Mouse (Mus musculus): ENCODE measurements around the gene 4930404N11Rik. TPM values are rescaled to one million over a fixed set of nuclear protein-coding genes. Genes with fewer than 3 reads are reported as not detected.

The 4930404N11Rik gene
- polyA plus RNA-seq, 1 experiment from 2014 or later: 0.64 TPM

DNA sequence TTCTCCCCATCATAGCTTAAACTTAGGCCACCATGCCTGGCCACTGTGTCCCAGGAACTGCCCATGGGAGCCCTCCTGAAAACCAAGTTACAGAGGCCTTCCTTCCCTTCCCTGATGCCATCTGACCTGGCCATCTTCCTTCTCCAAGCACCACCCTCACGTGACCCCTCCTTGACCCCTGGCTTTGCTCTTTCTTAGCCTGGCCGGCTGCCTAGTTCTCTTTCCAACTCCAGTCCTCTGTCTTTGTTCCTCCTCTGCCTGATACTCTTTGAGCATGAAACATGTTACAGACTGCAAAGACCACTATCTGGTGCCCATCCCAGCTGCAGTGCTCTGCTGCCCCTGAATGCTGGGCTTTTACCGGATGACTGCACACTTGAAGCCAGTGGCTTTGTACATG, 23.8 kb upstream of the 4930404N11Rik start:
- WGBS: 69% methylated on average over 3 of the region's 3 CpGs
- H3K4me3 ChIP-seq (ENCODE audit: low read depth, low read length): no peak overlapping the region
- no peaks in the 10 kb centered on the region for H3K9me3 ChIP-seq (ENCODE audit: control insufficient read depth, low read length)
- no peaks in the 10 kb centered on the region for H3K27me3 ChIP-seq (replicated peaks; ENCODE audit: control insufficient read depth, insufficient read depth, low read length)
- no peak for ATAC-seq (replicated peaks; ENCODE audit: low FRiP score)
- H3K4me1 ChIP-seq (replicated peaks; ENCODE audit: control insufficient read depth, insufficient read depth, low read length): peaks cover 40% of the 10 kb centered on the region
- no peak overlapping the region for H3K4me2 ChIP-seq
- no peak overlapping the region for H3K9ac ChIP-seq (ENCODE audit: low read depth, low read length)
- no peak overlapping the region for H3K27ac ChIP-seq (ENCODE audit: low read depth, low read length)
- no peak for DNase-seq (ENCODE audit: low spot score)
- H3K36me3 ChIP-seq (ENCODE audit: control insufficient read depth, insufficient read depth, low read length): peaks cover 25% of the 10 kb centered on the region

DNA sequence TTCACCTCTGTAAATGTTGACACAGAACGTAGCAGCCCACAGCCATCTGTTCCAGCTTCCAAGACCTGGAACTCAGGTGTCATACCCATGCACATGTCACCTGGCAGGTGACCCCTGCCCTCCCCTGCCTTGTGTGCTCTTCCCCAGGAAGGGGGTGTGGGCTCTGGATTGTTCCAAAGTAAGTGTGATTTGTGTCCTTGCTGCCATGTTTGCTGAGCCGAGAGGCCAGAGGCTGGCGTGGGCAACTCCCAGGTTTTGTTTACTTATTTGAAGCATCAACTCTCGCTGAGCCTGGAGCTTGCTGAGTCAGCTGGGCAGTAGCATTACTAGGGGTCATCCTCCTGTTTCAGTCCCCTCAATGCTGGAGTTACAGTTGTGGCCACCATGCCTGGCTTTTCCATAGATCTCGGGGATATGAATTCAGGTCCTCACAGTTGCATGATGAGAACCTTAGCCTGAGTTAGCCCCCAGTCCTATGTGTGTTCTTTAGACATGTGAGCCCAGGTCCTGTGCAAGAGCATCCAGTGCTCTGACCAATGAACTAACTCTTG, 23.0 kb upstream of the 4930404N11Rik start, which contains the start of gene Gm48552:
TSS of gene Gm48552 (plus strand) at position 501 of the 551 bp plus-strand sequence.
- 71% methylated on average over 5 of the region's 5 CpGs for WGBS
- Histone ChIP-seq H3K27me3 (replicated peaks; ENCODE audit: control insufficient read depth, insufficient read depth, low read length) (no peaks in the 10 kb centered on the region), H3K4me1 (replicated peaks; ENCODE audit: control insufficient read depth, insufficient read depth, low read length) (peaks cover 34% of the 10 kb centered on the region), H3K36me3 (ENCODE audit: control insufficient read depth, insufficient read depth, low read length) (peaks cover 25% of the 10 kb centered on the region), H3K27ac (ENCODE audit: low read depth, low read length) (no peak within 1 kb of the TSS), H3K4me3 (ENCODE audit: low read depth, low read length) (no peak within 1 kb of the TSS), H3K4me2 (no peak within 1 kb of the TSS), H3K9ac (ENCODE audit: low read depth, low read length) (no peak within 1 kb of the TSS), H3K9me3 (ENCODE audit: control insufficient read depth, low read length) (no peaks in the 10 kb centered on the region)
- ATAC-seq (replicated peaks; ENCODE audit: low FRiP score) (no peak), DNase-seq (ENCODE audit: low spot score) (no peak)

DNA sequence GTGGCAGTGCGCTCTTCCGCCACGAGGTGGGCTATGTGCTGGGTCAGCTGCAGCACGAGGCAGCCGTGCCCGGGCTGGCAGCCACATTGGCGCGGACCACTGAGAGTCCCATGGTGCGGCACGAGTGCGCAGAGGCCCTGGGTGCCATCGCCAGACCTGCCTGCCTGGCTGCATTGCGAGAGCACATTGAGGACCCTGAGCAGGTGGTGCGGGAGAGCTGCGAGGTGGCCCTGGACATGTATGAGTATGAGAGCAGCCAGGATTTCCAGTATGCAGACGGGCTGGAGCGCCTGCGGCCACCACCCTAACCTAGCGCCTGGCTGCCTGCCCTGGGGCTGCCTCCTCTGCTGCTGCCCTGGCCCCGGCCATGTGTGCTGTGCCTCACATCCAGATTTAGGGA, 22.1 kb upstream of the 4930404N11Rik start:
- H3K36me3 ChIP-seq (ENCODE audit: control insufficient read depth, insufficient read depth, low read length): peaks cover 25% of the 10 kb centered on the region
- 92% methylated on average over 20 of the region's 20 CpGs for WGBS
- no peak overlapping the region for H3K4me3 ChIP-seq (ENCODE audit: low read depth, low read length)
- DNase-seq (ENCODE audit: low spot score): no peak
- no peak overlapping the region for H3K9ac ChIP-seq (ENCODE audit: low read depth, low read length)
- H3K9me3 ChIP-seq (ENCODE audit: control insufficient read depth, low read length): no peaks in the 10 kb centered on the region
- no peak overlapping the region for H3K4me2 ChIP-seq
- no peak overlapping the region for H3K27ac ChIP-seq (ENCODE audit: low read depth, low read length)
- H3K27me3 ChIP-seq (replicated peaks; ENCODE audit: control insufficient read depth, insufficient read depth, low read length): no peaks in the 10 kb centered on the region
- H3K4me1 ChIP-seq (replicated peaks; ENCODE audit: control insufficient read depth, insufficient read depth, low read length): peaks cover 28% of the 10 kb centered on the region
- no peak for ATAC-seq (replicated peaks; ENCODE audit: low FRiP score)

DNA sequence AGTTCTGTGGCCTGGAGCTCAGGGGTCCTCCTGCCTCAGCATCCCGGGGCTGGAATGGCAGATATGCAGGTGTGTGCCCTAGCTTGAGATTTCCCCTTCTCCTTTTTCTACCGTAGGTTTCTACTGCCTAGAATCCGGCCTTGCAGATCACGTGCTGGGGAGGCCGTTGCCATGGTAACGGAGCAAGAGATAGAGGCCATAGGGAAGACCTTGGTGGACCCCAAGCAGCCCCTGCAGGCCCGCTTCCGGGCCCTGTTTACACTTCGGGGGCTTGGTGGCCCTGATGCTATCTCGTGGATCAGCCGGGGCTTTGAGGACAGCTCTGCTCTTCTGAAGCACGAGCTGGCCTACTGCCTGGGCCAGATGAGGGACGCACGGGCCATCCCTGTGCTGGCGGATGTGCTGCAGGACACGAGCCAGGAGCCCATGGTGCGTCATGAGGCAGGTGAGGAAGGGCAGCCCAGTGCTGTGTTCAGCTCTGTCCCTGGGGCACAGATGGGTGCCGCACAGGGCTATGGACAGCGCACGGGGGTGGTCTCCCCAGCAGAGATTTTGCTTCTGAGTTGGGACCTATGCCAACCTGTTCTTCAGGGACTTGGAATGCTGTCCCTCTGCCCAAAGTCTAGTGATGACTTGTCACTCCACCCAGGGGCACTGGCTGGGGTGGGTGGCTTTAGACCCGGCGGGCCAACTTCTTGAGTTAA, 20.1 kb upstream of the 4930404N11Rik start:
- H3K36me3 ChIP-seq (ENCODE audit: control insufficient read depth, insufficient read depth, low read length): peaks cover 25% of the 10 kb centered on the region
- 65% methylated on average over 22 of the region's 22 CpGs for WGBS
- H3K4me3 ChIP-seq (ENCODE audit: low read depth, low read length): peak overlapping the region; percentile 78
- H3K27me3 ChIP-seq (replicated peaks; ENCODE audit: control insufficient read depth, insufficient read depth, low read length): no peaks in the 10 kb centered on the region
- H3K4me2 ChIP-seq: peak overlapping the region; percentile 94
- H3K4me1 ChIP-seq (replicated peaks; ENCODE audit: control insufficient read depth, insufficient read depth, low read length): peaks cover 43% of the 10 kb centered on the region
- no peaks in the 10 kb centered on the region for H3K9me3 ChIP-seq (ENCODE audit: control insufficient read depth, low read length)
- peak overlapping the region; percentile 86 for H3K9ac ChIP-seq (ENCODE audit: low read depth, low read length)
- H3K27ac ChIP-seq (ENCODE audit: low read depth, low read length): no peak overlapping the region
- DNase-seq (ENCODE audit: low spot score): no peak
- no peak for ATAC-seq (replicated peaks; ENCODE audit: low FRiP score)

DNA sequence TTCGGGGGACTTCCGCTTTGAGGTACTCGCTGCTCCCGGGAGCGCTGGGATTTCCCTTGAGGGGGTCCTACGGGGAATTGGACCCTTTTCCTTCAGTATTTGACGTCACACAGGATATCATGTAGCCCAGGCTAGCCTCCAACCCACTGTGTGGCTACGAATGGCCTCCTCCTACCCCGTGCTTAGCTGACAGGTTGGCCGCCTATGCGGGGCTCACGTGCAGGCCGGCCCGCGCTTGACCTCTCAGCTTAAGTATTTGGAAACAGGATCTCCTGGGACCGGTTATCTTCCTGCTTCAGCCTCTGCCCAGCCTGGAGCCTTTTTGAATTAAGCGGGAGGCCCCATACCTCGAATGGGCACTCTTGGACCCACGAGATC, 19.0 kb upstream of the 4930404N11Rik start:
- Histone ChIP-seq H3K9ac (ENCODE audit: low read depth, low read length) (peak overlapping the region; percentile 86), H3K4me3 (ENCODE audit: low read depth, low read length) (peak overlapping the region; percentile 78), H3K27me3 (replicated peaks; ENCODE audit: control insufficient read depth, insufficient read depth, low read length) (no peaks in the 10 kb centered on the region), H3K4me2 (peak overlapping the region; percentile 94), H3K9me3 (ENCODE audit: control insufficient read depth, low read length) (no peaks in the 10 kb centered on the region), H3K27ac (ENCODE audit: low read depth, low read length) (peak overlapping the region; percentile 85), H3K4me1 (replicated peaks; ENCODE audit: control insufficient read depth, insufficient read depth, low read length) (peaks cover 46% of the 10 kb centered on the region), H3K36me3 (ENCODE audit: control insufficient read depth, insufficient read depth, low read length) (peaks cover 25% of the 10 kb centered on the region)
- ATAC-seq (replicated peaks; ENCODE audit: low FRiP score) (0 out of 2 replicates have a peak, but pooled peaks have one; percentile 9), DNase-seq (ENCODE audit: low spot score) (no peak)
- WGBS: under 1% methylated on average over 19 of the region's 19 CpGs

DNA sequence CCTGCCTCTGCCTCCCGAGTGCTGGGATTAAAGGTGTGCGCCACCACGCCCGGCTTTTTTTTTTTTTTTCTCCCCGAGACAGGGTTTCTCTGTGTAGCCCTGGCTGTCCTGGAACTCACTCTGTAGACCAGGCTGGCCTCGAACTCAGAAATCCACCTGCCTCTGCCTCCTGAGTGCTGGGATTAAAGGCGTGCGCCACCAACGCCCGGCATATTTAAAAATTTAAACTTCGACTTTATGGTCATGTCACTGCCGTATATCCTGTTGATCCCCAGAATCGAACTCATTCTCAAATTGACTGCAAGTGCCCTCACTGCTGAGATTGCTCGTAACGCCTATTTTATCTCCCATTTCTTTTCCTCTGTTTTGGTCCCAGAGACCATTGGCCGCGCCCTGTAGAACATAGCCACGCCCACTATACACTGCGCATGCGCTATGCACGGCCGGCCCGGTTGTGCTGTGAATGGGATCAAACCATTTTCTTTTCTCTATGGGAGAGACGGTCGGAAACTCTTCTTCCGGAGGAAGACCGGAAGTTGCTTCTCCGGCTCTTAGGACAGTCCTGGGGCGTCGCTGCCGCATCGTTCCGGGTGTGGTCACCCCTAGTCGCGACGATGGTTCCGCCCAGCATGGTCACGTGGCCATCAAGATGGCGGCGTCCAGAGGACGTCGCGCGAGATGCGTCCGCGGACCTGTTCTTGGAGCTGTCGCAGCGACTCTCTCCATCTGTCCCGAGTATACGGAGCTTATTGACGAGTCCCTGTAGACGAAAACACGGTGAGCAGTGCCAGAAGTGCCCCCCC, 18.4 kb upstream of the 4930404N11Rik start, which contains the start of the genes Dohh and Gm48551:
TSS of gene Dohh (plus strand) at position 627 of the 803 bp plus-strand sequence.
TSS of gene Gm48551 (plus strand) at position 665 of the 803 bp plus-strand sequence.
- DNase-seq (ENCODE audit: low spot score) (peak; percentile 98), ATAC-seq (replicated peaks; ENCODE audit: low FRiP score) (peak; percentile 86)
- Histone ChIP-seq H3K4me1 (replicated peaks; ENCODE audit: control insufficient read depth, insufficient read depth, low read length) (peaks cover 45% of the 10 kb centered on the region), H3K27ac (ENCODE audit: low read depth, low read length) (peak within 1 kb of the TSS; percentile 85), H3K27me3 (replicated peaks; ENCODE audit: control insufficient read depth, insufficient read depth, low read length) (no peaks in the 10 kb centered on the region), H3K4me3 (ENCODE audit: low read depth, low read length) (peak within 1 kb of the TSS; percentile 78), H3K4me2 (peak within 1 kb of the TSS; percentile 94), H3K36me3 (ENCODE audit: control insufficient read depth, insufficient read depth, low read length) (peaks cover 25% of the 10 kb centered on the region), H3K9me3 (ENCODE audit: control insufficient read depth, low read length) (no peaks in the 10 kb centered on the region), H3K9ac (ENCODE audit: low read depth, low read length) (peak within 1 kb of the TSS; percentile 86)
- 6% methylated on average over 54 of the region's 54 CpGs for WGBS

DNA sequence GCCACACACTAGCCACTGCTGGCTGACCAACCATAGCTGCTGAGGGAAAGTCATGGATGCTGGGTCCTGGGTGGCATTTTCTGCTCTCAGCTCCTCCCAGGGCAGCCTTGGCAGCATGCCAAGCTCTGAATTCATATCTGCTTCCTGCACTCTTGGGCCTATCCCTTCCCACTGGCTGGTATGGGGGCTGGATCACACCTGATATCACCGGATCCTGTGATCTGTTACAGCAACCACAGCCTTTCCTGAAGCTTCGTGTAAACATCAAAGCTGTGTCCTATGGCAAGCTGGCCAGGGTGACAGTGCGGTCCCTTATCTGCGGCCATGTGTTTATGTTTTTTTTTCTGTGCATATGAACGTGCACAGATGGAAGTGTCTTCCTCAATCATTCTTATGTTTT, 16.4 kb upstream of the 4930404N11Rik start:
- no peak overlapping the region for H3K4me3 ChIP-seq (ENCODE audit: low read depth, low read length)
- 35% methylated on average over 5 of the region's 5 CpGs for WGBS
- H3K9ac ChIP-seq (ENCODE audit: low read depth, low read length): peak overlapping the region; percentile 39
- peak overlapping the region; percentile 78 for H3K27ac ChIP-seq (ENCODE audit: low read depth, low read length)
- H3K4me1 ChIP-seq (replicated peaks; ENCODE audit: control insufficient read depth, insufficient read depth, low read length): peaks cover 44% of the 10 kb centered on the region
- H3K36me3 ChIP-seq (ENCODE audit: control insufficient read depth, insufficient read depth, low read length): peaks cover 13% of the 10 kb centered on the region; the same call in 1 of the 2 replicates
- no peaks in the 10 kb centered on the region for H3K9me3 ChIP-seq (ENCODE audit: control insufficient read depth, low read length)
- DNase-seq (ENCODE audit: low spot score) (no peak), ATAC-seq (replicated peaks; ENCODE audit: low FRiP score) (peak; percentile 47)
- peak overlapping the region; percentile 31 for H3K4me2 ChIP-seq
- no peaks in the 10 kb centered on the region for H3K27me3 ChIP-seq (replicated peaks; ENCODE audit: control insufficient read depth, insufficient read depth, low read length)

DNA sequence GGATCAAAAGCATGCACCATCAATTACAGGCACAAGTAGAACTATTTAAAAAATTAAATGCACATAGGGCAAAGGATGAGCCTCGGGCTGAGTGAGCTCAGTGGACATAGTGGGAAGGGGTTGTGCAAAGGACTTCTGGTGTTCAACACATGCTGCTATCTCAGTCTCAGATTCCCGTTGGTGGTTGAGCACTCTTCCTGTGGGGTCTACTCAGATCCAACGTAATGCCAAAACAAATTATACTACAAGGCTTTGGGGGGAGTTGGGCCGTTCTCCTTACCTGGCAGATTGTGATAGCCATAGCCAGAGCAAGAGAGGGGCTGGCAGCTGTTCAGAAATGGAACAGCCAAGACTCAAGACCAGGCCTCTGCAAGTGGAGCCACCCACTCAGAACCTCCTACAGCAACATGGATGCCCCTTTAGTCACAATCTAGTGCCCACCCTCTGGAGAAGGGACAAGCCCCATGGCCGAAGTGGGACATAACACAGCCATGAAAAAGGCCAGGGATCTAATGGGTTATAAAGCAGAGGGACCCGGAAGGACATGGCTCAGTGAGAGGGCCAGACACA, 14.3 kb upstream of the 4930404N11Rik start:
- 62% methylated on average over 6 of the region's 6 CpGs for WGBS
- peak overlapping the region; percentile 1; the same call in 1 of the 2 replicates for H3K4me2 ChIP-seq
- DNase-seq (ENCODE audit: low spot score) (no peak), ATAC-seq (replicated peaks; ENCODE audit: low FRiP score) (no peak)
- 0 out of 2 replicates have a peak overlapping the region, but pooled peaks have one; percentile 8 for H3K9ac ChIP-seq (ENCODE audit: low read depth, low read length)
- no peak overlapping the region for H3K4me3 ChIP-seq (ENCODE audit: low read depth, low read length)
- peaks cover 43% of the 10 kb centered on the region for H3K4me1 ChIP-seq (replicated peaks; ENCODE audit: control insufficient read depth, insufficient read depth, low read length)
- peaks cover 10% of the 10 kb centered on the region for H3K36me3 ChIP-seq (ENCODE audit: control insufficient read depth, insufficient read depth, low read length)
- no peaks in the 10 kb centered on the region for H3K9me3 ChIP-seq (ENCODE audit: control insufficient read depth, low read length)
- no peaks in the 10 kb centered on the region for H3K27me3 ChIP-seq (replicated peaks; ENCODE audit: control insufficient read depth, insufficient read depth, low read length)
- H3K27ac ChIP-seq (ENCODE audit: low read depth, low read length): no peak overlapping the region

All from liver, embryonic 11.5 days (tissue).